Mouse (Mus musculus): ENCODE measurements at regions not wholly inside any gene's neighbourhood (a gene's known extent, or its start where the extent isn't known, plus 50 kb on each side); places are given as distances from the start of the nearest gene placed in this dataset.

GRCm38 (mm10) chr3:52158788-52159260, 53.9 kb upstream of the Maml3 start:
- no peaks in the 10 kb centered on the region for H3K4me1 ChIP-seq (replicated peaks; ENCODE audit: control insufficient read depth, insufficient read depth, low read length)
- no peak overlapping the region for H3K4me3 ChIP-seq (ENCODE audit: low read depth, low read length)
- H3K36me3 ChIP-seq (ENCODE audit: control insufficient read depth, insufficient read depth, low read length): no peaks in the 10 kb centered on the region
- peaks cover 6% of the 10 kb centered on the region; the same call in 1 of the 2 replicates for H3K9me3 ChIP-seq (ENCODE audit: control insufficient read depth, low read length)
- no peaks in the 10 kb centered on the region for H3K27me3 ChIP-seq (ENCODE audit: control insufficient read depth, insufficient read depth, low read length)
- no peak overlapping the region for H3K4me2 ChIP-seq (ENCODE audit: low read depth, low read length, severe bottlenecking)
- no peak overlapping the region for H3K9ac ChIP-seq (ENCODE audit: low read length)
- ATAC-seq (replicated peaks; ENCODE audit: low FRiP score) (no peak), DNase-seq (ENCODE audit: low spot score) (no peak)
- H3K27ac ChIP-seq (ENCODE audit: low read depth, low read length): no peak overlapping the region
- WGBS: 80% methylated on average over 3 of the region's 3 CpGs

- Histone ChIP-seq H3K4me3 (ENCODE audit: low read depth, low read length) (no peak overlapping the region), H3K9ac (ENCODE audit: low read length) (no peak overlapping the region), H3K27ac (ENCODE audit: low read depth, low read length) (no peak overlapping the region), H3K27me3 (ENCODE audit: control insufficient read depth, insufficient read depth, low read length) (no peaks in the 10 kb centered on the region), H3K4me1 (replicated peaks; ENCODE audit: control insufficient read depth, insufficient read depth, low read length) (no peaks in the 10 kb centered on the region), H3K9me3 (ENCODE audit: control insufficient read depth, low read length) (no peaks in the 10 kb centered on the region; the same call in 1 of the 2 replicates), H3K4me2 (ENCODE audit: low read depth, low read length, severe bottlenecking) (no peak overlapping the region), H3K36me3 (ENCODE audit: control insufficient read depth, insufficient read depth, low read length) (no peaks in the 10 kb centered on the region)
- ATAC-seq (replicated peaks; ENCODE audit: low FRiP score) (no peak), DNase-seq (ENCODE audit: low spot score) (no peak)
- WGBS: 67% methylated on average over 3 of the region's 3 CpGs
Observed at GRCm38 (mm10) chr3:52161688-52162087, 56.8 kb upstream of the Maml3 start.

GRCm38 (mm10) chr3:52163990-52164389, 59.1 kb upstream of the Maml3 start:
- 84% methylated on average over 16 of the region's 16 CpGs for WGBS
- H3K9me3 ChIP-seq (ENCODE audit: control insufficient read depth, low read length): no peaks in the 10 kb centered on the region

GRCm38 (mm10) chr3:52167420-52167819, 62.5 kb upstream of the Maml3 start:
- no peak overlapping the region for H3K4me2 ChIP-seq (ENCODE audit: low read depth, low read length, severe bottlenecking)
- H3K27ac ChIP-seq (ENCODE audit: low read depth, low read length): no peak overlapping the region
- WGBS: 96% methylated on average over 7 of the region's 7 CpGs
- H3K9me3 ChIP-seq (ENCODE audit: control insufficient read depth, low read length): no peaks in the 10 kb centered on the region
- ATAC-seq (replicated peaks; ENCODE audit: low FRiP score) (no peak), DNase-seq (ENCODE audit: low spot score) (no peak)
- H3K36me3 ChIP-seq (ENCODE audit: control insufficient read depth, insufficient read depth, low read length): no peaks in the 10 kb centered on the region
- no peak overlapping the region for H3K9ac ChIP-seq (ENCODE audit: low read length)
- no peaks in the 10 kb centered on the region for H3K4me1 ChIP-seq (replicated peaks; ENCODE audit: control insufficient read depth, insufficient read depth, low read length)
- no peaks in the 10 kb centered on the region for H3K27me3 ChIP-seq (ENCODE audit: control insufficient read depth, insufficient read depth, low read length)
- no peak overlapping the region for H3K4me3 ChIP-seq (ENCODE audit: low read depth, low read length)

More at GRCm38 (mm10) chr3:52163990-52164389, 59.1 kb upstream of the Maml3 start:
- H3K36me3 ChIP-seq (ENCODE audit: control insufficient read depth, insufficient read depth, low read length): no peaks in the 10 kb centered on the region
- ATAC-seq (replicated peaks; ENCODE audit: low FRiP score) (no peak), DNase-seq (ENCODE audit: low spot score) (no peak)
- no peaks in the 10 kb centered on the region for H3K4me1 ChIP-seq (replicated peaks; ENCODE audit: control insufficient read depth, insufficient read depth, low read length)
- no peaks in the 10 kb centered on the region for H3K27me3 ChIP-seq (ENCODE audit: control insufficient read depth, insufficient read depth, low read length)
- H3K9ac ChIP-seq (ENCODE audit: low read length): no peak overlapping the region
- no peak overlapping the region for H3K4me2 ChIP-seq (ENCODE audit: low read depth, low read length, severe bottlenecking)
- H3K27ac ChIP-seq (ENCODE audit: low read depth, low read length): no peak overlapping the region
- no peak overlapping the region for H3K4me3 ChIP-seq (ENCODE audit: low read depth, low read length)

- WGBS: 95% methylated on average over 7 of the region's 7 CpGs
- no peak overlapping the region for H3K9ac ChIP-seq (ENCODE audit: low read length)
- ATAC-seq (replicated peaks; ENCODE audit: low FRiP score): no peak
Observed at GRCm38 (mm10) chr3:52170847-52171246, 66.0 kb upstream of the Maml3 start.

GRCm38 (mm10) chr3:52171303-52171702, 66.4 kb upstream of the Maml3 start:
- Histone ChIP-seq H3K27me3 (ENCODE audit: control insufficient read depth, insufficient read depth, low read length) (no peaks in the 10 kb centered on the region), H3K4me3 (ENCODE audit: low read depth, low read length) (no peak overlapping the region), H3K36me3 (ENCODE audit: control insufficient read depth, insufficient read depth, low read length) (no peaks in the 10 kb centered on the region), H3K27ac (ENCODE audit: low read depth, low read length) (no peak overlapping the region), H3K4me2 (ENCODE audit: low read depth, low read length, severe bottlenecking) (no peak overlapping the region), H3K4me1 (replicated peaks; ENCODE audit: control insufficient read depth, insufficient read depth, low read length) (no peaks in the 10 kb centered on the region), H3K9ac (ENCODE audit: low read length) (no peak overlapping the region), H3K9me3 (ENCODE audit: control insufficient read depth, low read length) (no peaks in the 10 kb centered on the region)
- DNase-seq (ENCODE audit: low spot score): no peak
- WGBS: 94% methylated on average over 5 of the region's 5 CpGs
- no peak for ATAC-seq (replicated peaks; ENCODE audit: low FRiP score)

More at GRCm38 (mm10) chr3:52170847-52171246, 66.0 kb upstream of the Maml3 start:
- H3K27me3 ChIP-seq (ENCODE audit: control insufficient read depth, insufficient read depth, low read length): no peaks in the 10 kb centered on the region
- no peak for DNase-seq (ENCODE audit: low spot score)
- H3K4me2 ChIP-seq (ENCODE audit: low read depth, low read length, severe bottlenecking): no peak overlapping the region
- no peak overlapping the region for H3K4me3 ChIP-seq (ENCODE audit: low read depth, low read length)
- no peak overlapping the region for H3K27ac ChIP-seq (ENCODE audit: low read depth, low read length)
- no peaks in the 10 kb centered on the region for H3K36me3 ChIP-seq (ENCODE audit: control insufficient read depth, insufficient read depth, low read length)
- H3K9me3 ChIP-seq (ENCODE audit: control insufficient read depth, low read length): no peaks in the 10 kb centered on the region
- H3K4me1 ChIP-seq (replicated peaks; ENCODE audit: control insufficient read depth, insufficient read depth, low read length): no peaks in the 10 kb centered on the region

- H3K27ac ChIP-seq (ENCODE audit: low read depth, low read length): no peak overlapping the region
- WGBS: 74% methylated on average over 1 of the region's 1 CpGs
- no peak for DNase-seq (ENCODE audit: low spot score)
- H3K9ac ChIP-seq (ENCODE audit: low read length): no peak overlapping the region
- no peak overlapping the region for H3K4me2 ChIP-seq (ENCODE audit: low read depth, low read length, severe bottlenecking)
- no peaks in the 10 kb centered on the region for H3K27me3 ChIP-seq (ENCODE audit: control insufficient read depth, insufficient read depth, low read length)
- H3K4me3 ChIP-seq (ENCODE audit: low read depth, low read length): no peak overlapping the region
- H3K4me1 ChIP-seq (replicated peaks; ENCODE audit: control insufficient read depth, insufficient read depth, low read length): no peaks in the 10 kb centered on the region
- no peak for ATAC-seq (replicated peaks; ENCODE audit: low FRiP score)
- H3K36me3 ChIP-seq (ENCODE audit: control insufficient read depth, insufficient read depth, low read length): no peaks in the 10 kb centered on the region
- H3K9me3 ChIP-seq (ENCODE audit: control insufficient read depth, low read length): no peaks in the 10 kb centered on the region
Observed at GRCm38 (mm10) chr3:52173490-52173889, 68.6 kb upstream of the Maml3 start.

- no peak overlapping the region for H3K4me2 ChIP-seq (ENCODE audit: low read depth, low read length, severe bottlenecking)
- ATAC-seq (replicated peaks; ENCODE audit: low FRiP score) (no peak), DNase-seq (ENCODE audit: low spot score) (no peak)
- no peak overlapping the region for H3K27ac ChIP-seq (ENCODE audit: low read depth, low read length)
- no peaks in the 10 kb centered on the region for H3K9me3 ChIP-seq (ENCODE audit: control insufficient read depth, low read length)
- H3K4me3 ChIP-seq (ENCODE audit: low read depth, low read length): no peak overlapping the region
- H3K36me3 ChIP-seq (ENCODE audit: control insufficient read depth, insufficient read depth, low read length): no peaks in the 10 kb centered on the region
- no peaks in the 10 kb centered on the region for H3K27me3 ChIP-seq (ENCODE audit: control insufficient read depth, insufficient read depth, low read length)
- peaks cover 7% of the 10 kb centered on the region for H3K4me1 ChIP-seq (replicated peaks; ENCODE audit: control insufficient read depth, insufficient read depth, low read length)
- 80% methylated on average over 8 of the region's 8 CpGs for WGBS
- no peak overlapping the region for H3K9ac ChIP-seq (ENCODE audit: low read length)
Observed at GRCm38 (mm10) chr3:52176108-52176507, 71.2 kb upstream of the Maml3 start.

GRCm38 (mm10) chr3:52178851-52179250, 74.0 kb upstream of the Maml3 start:
- 76% methylated on average over 9 of the region's 9 CpGs for WGBS
- Histone ChIP-seq H3K36me3 (ENCODE audit: control insufficient read depth, insufficient read depth, low read length) (no peaks in the 10 kb centered on the region), H3K4me3 (ENCODE audit: low read depth, low read length) (no peak overlapping the region), H3K27ac (ENCODE audit: low read depth, low read length) (peak overlapping the region; percentile 86; the same call in 1 of the 2 replicates), H3K4me2 (ENCODE audit: low read depth, low read length, severe bottlenecking) (no peak overlapping the region), H3K27me3 (ENCODE audit: control insufficient read depth, insufficient read depth, low read length) (no peaks in the 10 kb centered on the region), H3K4me1 (replicated peaks; ENCODE audit: control insufficient read depth, insufficient read depth, low read length) (peaks cover 7% of the 10 kb centered on the region), H3K9ac (ENCODE audit: low read length) (no peak overlapping the region), H3K9me3 (ENCODE audit: control insufficient read depth, low read length) (no peaks in the 10 kb centered on the region)
- ATAC-seq (replicated peaks; ENCODE audit: low FRiP score) (no peak), DNase-seq (ENCODE audit: low spot score) (no peak)

Data from forebrain, embryonic 11.5 days (tissue).